ENCODE assay signal across 15 mouse cellular contexts in genomic region chr2:180116081-180116493, GRCm38 (mm10). TPM values are rescaled to one million over a fixed set of nuclear protein-coding genes. Genes with fewer than 3 reads are reported as not detected.
DNase-seq lines count a peak whose midpoint lies in the region; TF ChIP-seq lines count a peak whose summit lies in the region.
"Had no signal": no experiment of that assay in that cellular context is flagged by ENCODE, and none has a peak within 500 bp of the region (broad histone marks: within the 10 kb centered on the region; RNA-seq: fewer than 3 reads in every experiment).

No protein-coding gene starts in this region.

- WGBS in lung, adult 2 months, result 25% methylated on average over 10 of the region's 10 CpGs

- no peak for TF ChIP-seq POLR2A in lung, adult 2 months (IDR thresholded peaks at IDR 0.05; ENCODE audit: borderline replicate concordance, extremely low read depth, low read depth, low read length)

- peak; percentile 47 for DNase-seq in gastrocnemius, adult 18-20 months (ENCODE audit: low spot score)
- no peak for DNase-seq in gastrocnemius, postnatal 10 days
- DNase-seq in urinary bladder, adult 18-20 months (ENCODE audit: low spot score in 2 of 2), result peak; percentile 52 to 76
- DNase-seq in urinary bladder, postnatal 10 days (ENCODE audit: low spot score), result no peak
- DNase-seq in lung, adult 2 months, result peak; percentile 58
- no peak for DNase-seq in neural tube, embryonic 10.5 days (ENCODE audit: extremely low spot score, low spot score)
- DNase-seq in cerebellum, adult 18-20 months, result no peak
- DNase-seq in embryo, embryonic 11 days, result no peak
- DNase-seq: gastrocnemius, postnatal 25 days; liver, embryonic 13.5 days had no signal

- H3K4me1 ChIP-seq in lung, adult 2 months (ENCODE audit: control insufficient read depth, insufficient read depth, low read length), result peaks cover 47% of the 10 kb centered on the region

- no peak overlapping the region for H3K4me3 ChIP-seq in lung, adult 2 months (replicated peaks; ENCODE audit: extremely low read depth, low read depth, low read length)
- H3K4me3 ChIP-seq: embryonic facial prominence, embryonic 13.5 days; liver, embryonic 13.5 days; midbrain, embryonic 15.5 days; stomach, embryonic 15.5 days had no signal

- TF ChIP-seq CTCF in lung, adult 2 months (IDR thresholded peaks at IDR 0.05; ENCODE audit: insufficient read depth, low read length), result no peak

RNA-seq across cellular contexts. Expression of gene Osbpl2, which starts 3.0 kb away (rescaled TPM):
- total RNA-seq in gastrocnemius, adult 18-20 months (2021), result 10 to 100 TPM; 16.9 to 18.8 TPM
- 10 to 100 TPM; 18.1 to 21.5 TPM for total RNA-seq in gastrocnemius, postnatal 10 days (2021)
- polyA plus RNA-seq in lung, adult 2 months (2012; rRNA removed), result 27.9 and 34.5 TPM in 2 replicates

RNA-seq across cellular contexts. Expression of gene Hrh3, which starts 11.8 kb away (rescaled TPM):
- total RNA-seq in gastrocnemius, adult 18-20 months (2021), result not detected
- total RNA-seq in gastrocnemius, postnatal 10 days (2021), result under 1 TPM; 0.29 to 0.42 TPM
- polyA plus RNA-seq in lung, adult 2 months (2012; rRNA removed), result 0.10 and 0.15 TPM in 2 replicates
- total RNA-seq: gastrocnemius, postnatal 25 days had no signal
- polyA plus RNA-seq: activated CD4-positive, CD25-positive, alpha-beta regulatory T cell, adult 4 months; inflammation-experienced regulatory T-cells, adult 6 months; liver, embryonic 13.5 days had no signal

RNA-seq across cellular contexts. Expression of gene Mtg2, which starts 45.7 kb away (rescaled TPM):
- 10 to 100 TPM; 15.0 to 15.3 TPM for total RNA-seq in gastrocnemius, adult 18-20 months (2021)
- total RNA-seq in gastrocnemius, postnatal 10 days (2021), result 10 to 100 TPM; 10.4 to 12.1 TPM
- 15.2 and 17.1 TPM in 2 replicates for polyA plus RNA-seq in lung, adult 2 months (2012; rRNA removed)

RNA-seq across cellular contexts. Expression of gene Adrm1, which starts 55.2 kb away (rescaled TPM):
- total RNA-seq in gastrocnemius, adult 18-20 months (2021), result 100 to 1,000 TPM; 114 to 119 TPM
- total RNA-seq in gastrocnemius, postnatal 10 days (2021), result 100 to 1,000 TPM in 1 of 2 experiments, 10 to 100 TPM in 1; 97.8 to 108 TPM
- polyA plus RNA-seq in lung, adult 2 months (2012; rRNA removed), result 108 and 114 TPM in 2 replicates

Comparison
In these comparisons a context has a peak if more than half of its experiments do, and no peak if none do; other contexts are left out.
1. DNase-seq: peak in gastrocnemius, adult 18-20 months (single experiment), urinary bladder, adult 18-20 months (2 of 2) and lung, adult 2 months (single experiment); none in gastrocnemius, postnatal 10 days (single experiment), urinary bladder, postnatal 10 days (single experiment), neural tube, embryonic 10.5 days (single experiment), cerebellum, adult 18-20 months (0 of 2) and embryo, embryonic 11 days (single experiment).